13 mouse cellular contexts compared by ENCODE assay signal in genomic region chr10:18328331-18328908, GRCm38 (mm10). TPM values are rescaled to one million over a fixed set of nuclear protein-coding genes. Genes with fewer than 3 reads are reported as not detected.
DNase-seq lines count a peak whose midpoint lies in the region; ATAC-seq lines count a peak whose summit lies in the region.
"Had no signal": no experiment of that assay in that cellular context is flagged by ENCODE, and none has a peak within 500 bp of the region (broad histone marks: within the 10 kb centered on the region; RNA-seq: fewer than 3 reads in every experiment).

No protein-coding gene starts in this region.

- H3K4me3 ChIP-seq in heart, embryonic 11.5 days (ENCODE audit: low read depth, low read length) = no peak overlapping the region
- H3K4me3 ChIP-seq in neural tube, embryonic 12.5 days = no peak overlapping the region
- no peak overlapping the region for H3K4me3 ChIP-seq in midbrain, embryonic 11.5 days (ENCODE audit: low read depth, low read length)
- no peak overlapping the region for H3K4me3 ChIP-seq in limb, embryonic 10.5 days

- no peaks in the 10 kb centered on the region for H3K27me3 ChIP-seq in heart, embryonic 11.5 days (ENCODE audit: control insufficient read depth, insufficient read depth, low read length)
- no peaks in the 10 kb centered on the region for H3K27me3 ChIP-seq in neural tube, embryonic 12.5 days (replicated peaks)
- no peaks in the 10 kb centered on the region for H3K27me3 ChIP-seq in midbrain, embryonic 11.5 days (ENCODE audit: control insufficient read depth, insufficient read depth, low read length)
- H3K27me3 ChIP-seq in limb, embryonic 10.5 days (ENCODE audit: low read depth, poor library complexity, severe bottlenecking) = no peaks in the 10 kb centered on the region
- H3K27me3 ChIP-seq: limb, embryonic 13.5 days had no signal

- H3K9me3 ChIP-seq in heart, embryonic 11.5 days (replicated peaks; ENCODE audit: control insufficient read depth, low read length) = no peaks in the 10 kb centered on the region
- no peaks in the 10 kb centered on the region for H3K9me3 ChIP-seq in neural tube, embryonic 12.5 days
- no peaks in the 10 kb centered on the region for H3K9me3 ChIP-seq in midbrain, embryonic 11.5 days (ENCODE audit: control insufficient read depth, low read length)
- H3K9me3 ChIP-seq in limb, embryonic 10.5 days (replicated peaks) = no peaks in the 10 kb centered on the region
- H3K9me3 ChIP-seq: limb, embryonic 13.5 days had no signal

- WGBS in heart, embryonic 11.5 days (ENCODE audit: insufficient replicate concordance) = 58% methylated on average over 5 of the region's 5 CpGs
- 63% methylated on average over 5 of the region's 5 CpGs for WGBS in neural tube, embryonic 12.5 days
- WGBS in midbrain, embryonic 11.5 days = 56% methylated on average over 5 of the region's 5 CpGs
- 62% methylated on average over 5 of the region's 5 CpGs for WGBS in limb, embryonic 10.5 days

- no peak overlapping the region for H3K9ac ChIP-seq in heart, embryonic 11.5 days (ENCODE audit: low read depth, low read length)
- H3K9ac ChIP-seq in neural tube, embryonic 12.5 days = no peak overlapping the region
- H3K9ac ChIP-seq in midbrain, embryonic 11.5 days (ENCODE audit: low read length) = no peak overlapping the region

- no peak overlapping the region for H3K27ac ChIP-seq in heart, embryonic 11.5 days (ENCODE audit: low read depth, low read length)
- no peak overlapping the region for H3K27ac ChIP-seq in neural tube, embryonic 12.5 days
- H3K27ac ChIP-seq in midbrain, embryonic 11.5 days (ENCODE audit: low read depth, low read length) = no peak overlapping the region
- H3K27ac ChIP-seq in limb, embryonic 10.5 days = no peak overlapping the region
- H3K27ac ChIP-seq: limb, embryonic 13.5 days had no signal

- H3K4me2 ChIP-seq in heart, embryonic 11.5 days = peak overlapping the region; percentile 67; the same call in 1 of the 2 replicates
- peak overlapping the region; percentile 71; the same call in 1 of the 2 replicates for H3K4me2 ChIP-seq in neural tube, embryonic 12.5 days (replicated peaks)
- H3K4me2 ChIP-seq in midbrain, embryonic 11.5 days = no peak overlapping the region

- no peak for DNase-seq in heart, adult 8-10 months (ENCODE audit: low spot score)
- no peak for DNase-seq in neural tube, embryonic 10.5 days (ENCODE audit: extremely low spot score, low spot score)
- peak; percentile 82 for DNase-seq in midbrain, embryonic 11.5 days (ENCODE audit: low spot score, missing footprints)
- no peak for DNase-seq in limb, embryonic 10.5 days (ENCODE audit: low spot score)
- DNase-seq in embryo, embryonic 9.5 days (ENCODE audit: extremely low spot score) = no peak
- DNase-seq: adrenal gland, postnatal 36 days; cerebellum, postnatal 36 days; lung, postnatal 4 days; thymus, adult 2 months had no signal

- H3K4me1 ChIP-seq in heart, embryonic 11.5 days (ENCODE audit: control insufficient read depth, insufficient read depth, low read length) = peaks cover 12% of the 10 kb centered on the region
- H3K4me1 ChIP-seq in neural tube, embryonic 12.5 days = peaks cover 16% of the 10 kb centered on the region
- peaks cover 25% of the 10 kb centered on the region for H3K4me1 ChIP-seq in midbrain, embryonic 11.5 days (ENCODE audit: control insufficient read depth, insufficient read depth, low read length)
- H3K4me1 ChIP-seq in limb, embryonic 10.5 days = peaks cover 20% of the 10 kb centered on the region

- ATAC-seq in heart, embryonic 11.5 days (replicated peaks; ENCODE audit: insufficient number of reproducible peaks, low FRiP score, low TSS enrichment) = no peak
- 0 out of 2 replicates have a peak, but pooled peaks have one; percentile 18 for ATAC-seq in neural tube, embryonic 12.5 days (ENCODE audit: low FRiP score, low read depth)
- ATAC-seq in midbrain, embryonic 11.5 days (ENCODE audit: low FRiP score) = peak; percentile 28; the same call in 1 of the 2 replicates
- ATAC-seq: activated CD4-positive, CD25-positive, alpha-beta regulatory T cell, adult 4 months had no signal

- no peaks in the 10 kb centered on the region for H3K36me3 ChIP-seq in heart, embryonic 11.5 days (ENCODE audit: control insufficient read depth, insufficient read depth, low read length)
- no peaks in the 10 kb centered on the region for H3K36me3 ChIP-seq in neural tube, embryonic 12.5 days
- no peaks in the 10 kb centered on the region for H3K36me3 ChIP-seq in midbrain, embryonic 11.5 days (ENCODE audit: control insufficient read depth, insufficient read depth, low read length)
- no peaks in the 10 kb centered on the region for H3K36me3 ChIP-seq in limb, embryonic 10.5 days
- H3K36me3 ChIP-seq: limb, embryonic 13.5 days had no signal

RNA-seq across cellular contexts. Expression of gene Nhsl1, which starts 9.6 kb away (rescaled TPM):
- polyA plus RNA-seq in heart, embryonic 11.5 days (2014; fragmentation: Nextera tagmentation; extraction: Ambion mirVana) = 13.6 and 15.0 TPM in 2 replicates
- 10 to 100 TPM; 16.9 to 26.5 (median 20.6) TPM for total RNA-seq in heart, adult 8-10 months (2022)
- 18.9 and 20.3 TPM in 2 replicates for polyA plus RNA-seq in neural tube, embryonic 12.5 days (2016; fragmentation: Nextera tagmentation; extraction: Ambion mirVana)
- polyA plus RNA-seq in midbrain, embryonic 11.5 days (2014; fragmentation: Nextera tagmentation; extraction: Ambion mirVana) = 14.6 and 15.3 TPM in 2 replicates
- 7.8 and 8.6 TPM in 2 replicates for polyA plus RNA-seq in limb, embryonic 10.5 days (2016; fragmentation: Nextera tagmentation; extraction: Ambion mirVana)
